Mouse (Mus musculus): ENCODE data around the gene Vtn. TPM values are rescaled to one million over a fixed set of nuclear protein-coding genes. Genes with fewer than 3 reads are reported as not detected.

Vtn gene
- 297 and 348 TPM in 2 replicates for polyA plus RNA-seq (2015; fragmentation: Nextera tagmentation; extraction: Ambion mirVana)

- WGBS (ENCODE audit: insufficient replicate concordance): 59% methylated on average over 7 of the region's 7 CpGs
- DNase-seq (no peak), ATAC-seq (ENCODE audit: low read depth) (peak; percentile 27; the same call in 1 of the 2 replicates)
- Histone ChIP-seq H3K9me3 (replicated peaks) (no peaks in the 10 kb centered on the region), H3K4me1 (replicated peaks) (peaks cover 28% of the 10 kb centered on the region), H3K9ac (peak within 1 kb of the TSS; percentile 63), H3K36me3 (no peaks in the 10 kb centered on the region), H3K27me3 (peaks cover 81% of the 10 kb centered on the region), H3K27ac (peak within 1 kb of the TSS; percentile 77), H3K4me3 (replicated peaks) (peak within 1 kb of the TSS; percentile 52), H3K4me2 (peak within 1 kb of the TSS; percentile 75)
Measured at GRCm38 (mm10) chr11:78499004-78499403, at the start of gene Vtn. Vtn (plus strand) TSS chr11:78499091.

- H3K4me1 ChIP-seq (replicated peaks): no peaks in the 10 kb centered on the region
- H3K27ac ChIP-seq: no peak overlapping the region
- H3K9me3 ChIP-seq (replicated peaks): no peaks in the 10 kb centered on the region
- WGBS (ENCODE audit: insufficient replicate concordance): 28% methylated on average over 2 of the region's 2 CpGs
- no peak overlapping the region for H3K9ac ChIP-seq
- H3K4me3 ChIP-seq (replicated peaks): no peak overlapping the region
- H3K4me2 ChIP-seq: no peak overlapping the region
- no peak for DNase-seq
- ATAC-seq (ENCODE audit: low read depth): no peak
- no peaks in the 10 kb centered on the region for H3K36me3 ChIP-seq
- H3K27me3 ChIP-seq: peaks cover 6% of the 10 kb centered on the region; the same call in 1 of the 2 replicates
Measured at GRCm38 (mm10) chr11:78450337-78450736, 48.6 kb upstream of the Vtn start.

GRCm38 (mm10) chr11:78453675-78454074, 45.2 kb upstream of the Vtn start:
- no peaks in the 10 kb centered on the region for H3K9me3 ChIP-seq (replicated peaks)
- ATAC-seq (ENCODE audit: low read depth) (no peak), DNase-seq (peak; percentile 49)
- H3K4me2 ChIP-seq: no peak overlapping the region
- no peak overlapping the region for H3K9ac ChIP-seq
- peaks cover 10% of the 10 kb centered on the region; the same call in 1 of the 2 replicates for H3K27me3 ChIP-seq
- H3K36me3 ChIP-seq: no peaks in the 10 kb centered on the region
- 9% methylated on average over 4 of the region's 4 CpGs for WGBS (ENCODE audit: insufficient replicate concordance)
- no peak overlapping the region for H3K4me3 ChIP-seq (replicated peaks)
- H3K4me1 ChIP-seq (replicated peaks): peaks cover 3% of the 10 kb centered on the region
- no peak overlapping the region for H3K27ac ChIP-seq

- 52% methylated on average over 7 of the region's 7 CpGs for WGBS (ENCODE audit: insufficient replicate concordance)
- ATAC-seq (ENCODE audit: low read depth): no peak
- no peak for DNase-seq
- Histone ChIP-seq H3K27me3 (peaks cover 10% of the 10 kb centered on the region; the same call in 1 of the 2 replicates), H3K27ac (no peak overlapping the region), H3K4me1 (replicated peaks) (peaks cover 3% of the 10 kb centered on the region), H3K4me3 (replicated peaks) (no peak overlapping the region), H3K9ac (no peak overlapping the region), H3K9me3 (replicated peaks) (no peaks in the 10 kb centered on the region), H3K36me3 (no peaks in the 10 kb centered on the region), H3K4me2 (no peak overlapping the region)
Measured at GRCm38 (mm10) chr11:78454276-78454675, 44.6 kb upstream of the Vtn start.

GRCm38 (mm10) chr11:78455308-78455707, 43.6 kb upstream of the Vtn start:
- Histone ChIP-seq H3K9ac (no peak overlapping the region), H3K27ac (no peak overlapping the region), H3K4me1 (replicated peaks) (peaks cover 3% of the 10 kb centered on the region), H3K9me3 (replicated peaks) (no peaks in the 10 kb centered on the region), H3K4me3 (replicated peaks) (no peak overlapping the region), H3K4me2 (no peak overlapping the region), H3K36me3 (no peaks in the 10 kb centered on the region), H3K27me3 (peaks cover 10% of the 10 kb centered on the region; the same call in 1 of the 2 replicates)
- no peak for DNase-seq
- ATAC-seq (ENCODE audit: low read depth): no peak
- 22% methylated on average over 5 of the region's 5 CpGs for WGBS (ENCODE audit: insufficient replicate concordance)

- Histone ChIP-seq H3K27me3 (peaks cover 3% of the 10 kb centered on the region; the same call in 1 of the 2 replicates), H3K36me3 (no peaks in the 10 kb centered on the region), H3K4me1 (replicated peaks) (peaks cover 12% of the 10 kb centered on the region), H3K4me3 (replicated peaks) (no peak overlapping the region), H3K27ac (no peak overlapping the region), H3K9ac (no peak overlapping the region), H3K4me2 (no peak overlapping the region), H3K9me3 (replicated peaks) (peaks cover 4% of the 10 kb centered on the region; the same call in 1 of the 2 replicates)
- 67% methylated on average over 17 of the region's 17 CpGs for WGBS (ENCODE audit: insufficient replicate concordance)
- no peak for DNase-seq
- ATAC-seq (ENCODE audit: low read depth): no peak
Measured at GRCm38 (mm10) chr11:78458740-78459139, 40.2 kb upstream of the Vtn start.

DNA sequence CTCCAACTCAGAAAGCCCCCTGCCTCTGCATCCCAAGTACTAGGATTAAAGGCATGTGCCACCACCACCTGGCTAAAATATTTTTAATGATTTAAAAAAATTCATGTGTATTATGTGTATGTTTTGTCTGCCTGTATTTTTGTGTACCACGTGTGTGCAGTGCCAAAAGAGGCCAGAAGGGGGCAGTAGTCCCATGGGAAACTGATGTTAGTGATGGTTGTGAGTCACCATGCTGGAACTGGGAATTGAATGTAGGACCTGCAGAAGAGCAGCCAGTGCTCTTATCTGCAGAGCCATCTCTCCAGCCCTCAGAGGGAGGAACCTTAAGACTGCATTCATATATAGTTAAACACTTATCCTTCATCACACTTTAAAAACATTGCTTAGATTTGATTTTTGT, 37.0 kb upstream of the Vtn start:
- H3K4me1 ChIP-seq (replicated peaks): peaks cover 40% of the 10 kb centered on the region
- H3K9me3 ChIP-seq (replicated peaks): peaks cover 4% of the 10 kb centered on the region; the same call in 1 of the 2 replicates
- ATAC-seq (ENCODE audit: low read depth) (no peak), DNase-seq (no peak)
- H3K9ac ChIP-seq: no peak overlapping the region
- H3K27ac ChIP-seq: no peak overlapping the region
- H3K4me3 ChIP-seq (replicated peaks): no peak overlapping the region
- 58% methylated on average over 1 of the region's 1 CpGs for WGBS (ENCODE audit: insufficient replicate concordance)
- H3K4me2 ChIP-seq: no peak overlapping the region
- H3K36me3 ChIP-seq: no peaks in the 10 kb centered on the region
- no peaks in the 10 kb centered on the region; the same call in 1 of the 2 replicates for H3K27me3 ChIP-seq

DNA sequence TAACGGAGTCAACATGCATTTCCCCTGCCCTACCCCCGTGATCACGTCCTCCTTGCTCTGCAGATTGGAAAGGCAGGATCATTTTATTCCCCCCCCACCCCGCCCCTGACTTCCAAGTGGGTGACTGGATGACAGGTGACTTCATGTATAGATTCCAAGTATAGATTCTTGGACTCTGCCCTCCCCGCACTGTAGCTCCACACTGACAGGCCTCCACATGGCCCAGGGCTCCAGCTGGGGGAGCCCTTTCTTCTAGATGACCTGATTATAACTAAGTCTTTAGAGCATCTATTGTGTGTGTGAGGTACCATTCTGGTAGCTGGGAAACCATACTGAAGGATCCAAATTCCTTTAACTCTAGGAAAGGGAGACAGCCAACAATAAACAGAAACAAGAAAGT, 36.2 kb upstream of the Vtn start:
- Histone ChIP-seq H3K9me3 (replicated peaks) (peaks cover 4% of the 10 kb centered on the region; the same call in 1 of the 2 replicates), H3K27ac (no peak overlapping the region), H3K36me3 (no peaks in the 10 kb centered on the region), H3K4me2 (no peak overlapping the region), H3K27me3 (no peaks in the 10 kb centered on the region; the same call in 1 of the 2 replicates), H3K4me3 (replicated peaks) (no peak overlapping the region), H3K9ac (no peak overlapping the region), H3K4me1 (replicated peaks) (peaks cover 43% of the 10 kb centered on the region)
- no peak for DNase-seq
- 74% methylated on average over 5 of the region's 5 CpGs for WGBS (ENCODE audit: insufficient replicate concordance)
- no peak for ATAC-seq (ENCODE audit: low read depth)

DNA sequence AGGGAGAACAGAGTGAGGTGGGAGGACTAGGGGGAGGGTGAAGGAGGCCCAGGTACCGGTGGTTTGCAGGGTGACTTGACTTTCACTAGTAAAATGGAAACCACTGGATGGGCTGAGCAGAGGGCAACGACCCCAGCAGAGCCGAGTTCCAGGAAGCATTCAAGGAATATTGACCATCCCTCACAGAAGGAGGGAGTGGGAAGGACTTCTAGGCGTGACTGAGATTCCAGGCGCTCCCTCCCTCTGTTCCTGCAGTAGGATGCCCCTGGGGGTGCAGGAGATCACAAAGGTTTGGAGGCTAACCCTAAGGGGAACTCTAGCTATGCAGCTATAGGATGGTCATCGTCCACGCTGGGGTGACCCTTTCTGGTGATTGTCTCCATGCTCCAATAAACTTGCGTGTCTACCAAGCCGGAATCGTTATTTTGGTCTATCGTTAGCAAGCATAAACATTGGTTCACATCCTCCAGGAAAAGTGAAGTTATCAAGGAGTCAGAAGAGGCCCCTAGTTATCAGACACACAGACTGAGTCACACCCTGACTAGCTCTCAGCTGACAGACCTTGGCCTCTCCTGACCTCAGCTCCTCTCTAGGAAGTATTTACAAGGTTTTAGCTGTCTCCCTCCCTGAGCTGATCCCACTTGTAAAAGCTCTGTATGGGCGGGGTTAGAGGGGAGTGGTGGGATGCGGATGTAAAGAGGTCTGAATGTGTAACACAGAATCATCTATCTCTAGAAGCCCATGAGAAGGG, 35.4 kb upstream of the Vtn start:
- Histone ChIP-seq H3K27me3 (no peaks in the 10 kb centered on the region; the same call in 1 of the 2 replicates), H3K9ac (0 out of 2 replicates have a peak overlapping the region, but pooled peaks have one; percentile 20), H3K27ac (no peak overlapping the region), H3K9me3 (replicated peaks) (peaks cover 4% of the 10 kb centered on the region; the same call in 1 of the 2 replicates), H3K4me3 (replicated peaks) (no peak overlapping the region), H3K4me1 (replicated peaks) (peaks cover 43% of the 10 kb centered on the region), H3K4me2 (peak overlapping the region; percentile 23), H3K36me3 (no peaks in the 10 kb centered on the region)
- no peak for DNase-seq
- ATAC-seq (ENCODE audit: low read depth): no peak
- WGBS (ENCODE audit: insufficient replicate concordance): 40% methylated on average over 13 of the region's 13 CpGs

GRCm38 (mm10) chr11:78465116-78465515, 33.8 kb upstream of the Vtn start:
- Histone ChIP-seq H3K9me3 (replicated peaks) (peaks cover 4% of the 10 kb centered on the region; the same call in 1 of the 2 replicates), H3K9ac (no peak overlapping the region), H3K36me3 (no peaks in the 10 kb centered on the region), H3K4me1 (replicated peaks) (peaks cover 43% of the 10 kb centered on the region), H3K4me2 (peak overlapping the region; percentile 87), H3K27me3 (no peaks in the 10 kb centered on the region), H3K27ac (no peak overlapping the region), H3K4me3 (replicated peaks) (peak overlapping the region; percentile 65)
- ATAC-seq (ENCODE audit: low read depth) (no peak), DNase-seq (no peak)
- 45% methylated on average over 9 of the region's 9 CpGs for WGBS (ENCODE audit: insufficient replicate concordance)

GRCm38 (mm10) chr11:78465568-78466180, 33.2 kb upstream of the Vtn start, which contains the start of gene Slc46a1:
Slc46a1 (plus strand) TSS chr11:78465697.
- WGBS (ENCODE audit: insufficient replicate concordance): under 1% methylated on average over 41 of the region's 41 CpGs
- peaks cover 43% of the 10 kb centered on the region for H3K4me1 ChIP-seq (replicated peaks)
- H3K27me3 ChIP-seq: no peaks in the 10 kb centered on the region
- H3K4me2 ChIP-seq: peak within 1 kb of the TSS; percentile 87
- no peaks in the 10 kb centered on the region for H3K36me3 ChIP-seq
- peak within 1 kb of the TSS; percentile 75 for H3K27ac ChIP-seq
- H3K4me3 ChIP-seq (replicated peaks): peak within 1 kb of the TSS; percentile 65
- ATAC-seq (ENCODE audit: low read depth) (peak; percentile 84), DNase-seq (peak; percentile 61)
- H3K9me3 ChIP-seq (replicated peaks): peaks cover 4% of the 10 kb centered on the region; the same call in 1 of the 2 replicates
- H3K9ac ChIP-seq: peak within 1 kb of the TSS; percentile 74
